Mouse (Mus musculus): ENCODE measurements around the gene Npas3. TPM values are rescaled to one million over a fixed set of nuclear protein-coding genes. Genes with fewer than 3 reads are reported as not detected.

Npas3 gene
- polyA plus RNA-seq (2016; fragmentation: Nextera tagmentation; extraction: Ambion mirVana), result 2.2 and 2.7 TPM in 2 replicates

GRCm38 (mm10) chr12:53248101-53248727 lies at the start of gene Npas3:
TSS of gene Npas3 (plus strand) at chr12:53248677.
- peak; percentile 83 for DNase-seq (ENCODE audit: low spot score)
- peak within 1 kb of the TSS; percentile 87 for H3K27ac ChIP-seq (replicated peaks)
- H3K9me3 ChIP-seq, result no peaks in the 10 kb centered on the region
- H3K36me3 ChIP-seq (replicated peaks), result no peaks in the 10 kb centered on the region
- H3K27me3 ChIP-seq (replicated peaks; ENCODE audit: low read depth, poor library complexity, severe bottlenecking), result peaks cover 84% of the 10 kb centered on the region
- WGBS, result under 1% methylated on average over 59 of the region's 62 CpGs
- H3K4me3 ChIP-seq, result peak within 1 kb of the TSS; percentile 73
- peaks cover 48% of the 10 kb centered on the region for H3K4me1 ChIP-seq

GRCm38 (mm10) chr12:53217141-53217540 lies 31.3 kb upstream of the Npas3 start:
- 91% methylated on average over 15 of the region's 15 CpGs for whole genome bisulfite sequencing
- no peak overlapping the region for H3K27ac ChIP-seq (replicated peaks)

GRCm38 (mm10) chr12:53222742-53223141 lies 25.7 kb upstream of the Npas3 start:
- Histone ChIP-seq H3K27me3 (replicated peaks; ENCODE audit: low read depth, poor library complexity, severe bottlenecking) (no peaks in the 10 kb centered on the region), H3K36me3 (replicated peaks) (no peaks in the 10 kb centered on the region), H3K4me1 (no peaks in the 10 kb centered on the region), H3K27ac (replicated peaks) (no peak overlapping the region), H3K4me3 (no peak overlapping the region), H3K9me3 (no peaks in the 10 kb centered on the region)
- WGBS, result 63% methylated on average over 4 of the region's 4 CpGs
- DNase-seq (ENCODE audit: low spot score), result peak; percentile 27

More at GRCm38 (mm10) chr12:53217141-53217540, 31.3 kb upstream of the Npas3 start:
- Histone ChIP-seq H3K4me1 (no peaks in the 10 kb centered on the region), H3K4me3 (no peak overlapping the region), H3K36me3 (replicated peaks) (no peaks in the 10 kb centered on the region), H3K27me3 (replicated peaks; ENCODE audit: low read depth, poor library complexity, severe bottlenecking) (no peaks in the 10 kb centered on the region), H3K9me3 (no peaks in the 10 kb centered on the region)
- no peak for DNase-seq (ENCODE audit: low spot score)

- Histone ChIP-seq H3K27me3 (replicated peaks; ENCODE audit: low read depth, poor library complexity, severe bottlenecking) (no peaks in the 10 kb centered on the region), H3K27ac (replicated peaks) (no peak overlapping the region), H3K9me3 (no peaks in the 10 kb centered on the region), H3K36me3 (replicated peaks) (no peaks in the 10 kb centered on the region), H3K4me1 (no peaks in the 10 kb centered on the region), H3K4me3 (no peak overlapping the region)
- DNase-seq (ENCODE audit: low spot score), result no peak
- 66% methylated on average over 4 of the region's 4 CpGs for WGBS
These were observed 21.1 kb upstream of the Npas3 start for GRCm38 (mm10) chr12:53227356-53227755.

GRCm38 (mm10) chr12:53229419-53229818 lies 19.1 kb upstream of the Npas3 start:
- H3K36me3 ChIP-seq (replicated peaks), result no peaks in the 10 kb centered on the region
- WGBS, result 80% methylated on average over 2 of the region's 2 CpGs
- H3K4me1 ChIP-seq, result no peaks in the 10 kb centered on the region
- H3K9me3 ChIP-seq, result no peaks in the 10 kb centered on the region
- DNase-seq (ENCODE audit: low spot score), result no peak
- no peak overlapping the region for H3K4me3 ChIP-seq
- H3K27ac ChIP-seq (replicated peaks), result no peak overlapping the region
- H3K27me3 ChIP-seq (replicated peaks; ENCODE audit: low read depth, poor library complexity, severe bottlenecking), result no peaks in the 10 kb centered on the region

- 1% methylated on average over 12 of the region's 12 CpGs for WGBS
- Histone ChIP-seq H3K36me3 (replicated peaks) (no peaks in the 10 kb centered on the region), H3K27me3 (replicated peaks; ENCODE audit: low read depth, poor library complexity, severe bottlenecking) (peaks cover 79% of the 10 kb centered on the region), H3K9me3 (no peaks in the 10 kb centered on the region), H3K4me3 (peak overlapping the region; percentile 73), H3K4me1 (peaks cover 39% of the 10 kb centered on the region), H3K27ac (replicated peaks) (peak overlapping the region; percentile 87)
- no peak for DNase-seq (ENCODE audit: low spot score)
These were observed 2.3 kb upstream of the Npas3 start for GRCm38 (mm10) chr12:53246181-53246580.

- Histone ChIP-seq H3K36me3 (replicated peaks) (no peaks in the 10 kb centered on the region), H3K9me3 (no peaks in the 10 kb centered on the region), H3K27ac (replicated peaks) (peak overlapping the region; percentile 87), H3K4me1 (peaks cover 45% of the 10 kb centered on the region), H3K27me3 (replicated peaks; ENCODE audit: low read depth, poor library complexity, severe bottlenecking) (peaks cover 84% of the 10 kb centered on the region), H3K4me3 (peak overlapping the region; percentile 73)
- under 1% methylated on average over 28 of the region's 28 CpGs for WGBS
- DNase-seq (ENCODE audit: low spot score), result peak; percentile 67
These were observed 1.6 kb upstream of the Npas3 start for GRCm38 (mm10) chr12:53246581-53247490.

GRCm38 (mm10) chr12:53247491-53248035 lies 914 bp upstream of the Npas3 start:
- WGBS, result under 1% methylated on average over 25 of the region's 25 CpGs
- Histone ChIP-seq H3K27me3 (replicated peaks; ENCODE audit: low read depth, poor library complexity, severe bottlenecking) (peaks cover 84% of the 10 kb centered on the region), H3K27ac (replicated peaks) (peak overlapping the region; percentile 87), H3K4me1 (peaks cover 48% of the 10 kb centered on the region), H3K4me3 (peak overlapping the region; percentile 73), H3K9me3 (no peaks in the 10 kb centered on the region), H3K36me3 (replicated peaks) (no peaks in the 10 kb centered on the region)
- no peak for DNase-seq (ENCODE audit: low spot score)

- H3K4me1 ChIP-seq, result peaks cover 48% of the 10 kb centered on the region
- peak overlapping the region; percentile 87 for H3K27ac ChIP-seq (replicated peaks)
- no peaks in the 10 kb centered on the region for H3K9me3 ChIP-seq
- H3K36me3 ChIP-seq (replicated peaks), result no peaks in the 10 kb centered on the region
- WGBS, result under 1% methylated on average over 15 of the region's 15 CpGs
- peaks cover 79% of the 10 kb centered on the region for H3K27me3 ChIP-seq (replicated peaks; ENCODE audit: low read depth, poor library complexity, severe bottlenecking)
- DNase-seq (ENCODE audit: low spot score), result peak; percentile 59
- H3K4me3 ChIP-seq, result peak overlapping the region; percentile 73
These were observed 319 bp downstream of the Npas3 start for GRCm38 (mm10) chr12:53248796-53249195.

- Histone ChIP-seq H3K36me3 (replicated peaks) (no peaks in the 10 kb centered on the region), H3K27ac (replicated peaks) (peak overlapping the region; percentile 98), H3K27me3 (replicated peaks; ENCODE audit: low read depth, poor library complexity, severe bottlenecking) (peaks cover 70% of the 10 kb centered on the region), H3K9me3 (no peaks in the 10 kb centered on the region), H3K4me1 (peaks cover 48% of the 10 kb centered on the region), H3K4me3 (peak overlapping the region; percentile 79)
- peak; percentile 70 for DNase-seq (ENCODE audit: low spot score)
- under 1% methylated on average over 11 of the region's 11 CpGs for WGBS
These were observed 3.3 kb downstream of the Npas3 start for GRCm38 (mm10) chr12:53251701-53252181.

- peaks cover 43% of the 10 kb centered on the region for H3K4me1 ChIP-seq
- peaks cover 66% of the 10 kb centered on the region for H3K27me3 ChIP-seq (replicated peaks; ENCODE audit: low read depth, poor library complexity, severe bottlenecking)
- H3K36me3 ChIP-seq (replicated peaks), result no peaks in the 10 kb centered on the region
- no peaks in the 10 kb centered on the region for H3K9me3 ChIP-seq
- DNase-seq (ENCODE audit: low spot score), result peak; percentile 78
- WGBS, result 2% methylated on average over 21 of the region's 23 CpGs
- H3K27ac ChIP-seq (replicated peaks), result peak overlapping the region; percentile 98
- H3K4me3 ChIP-seq, result peak overlapping the region; percentile 79
These were observed 3.7 kb downstream of the Npas3 start for GRCm38 (mm10) chr12:53252213-53252571.

GRCm38 (mm10) chr12:53252572-53253422 lies 4.3 kb downstream of the Npas3 start:
- Histone ChIP-seq H3K27ac (replicated peaks) (peak overlapping the region; percentile 98), H3K4me3 (peak overlapping the region; percentile 79), H3K4me1 (peaks cover 37% of the 10 kb centered on the region), H3K36me3 (replicated peaks) (no peaks in the 10 kb centered on the region), H3K9me3 (no peaks in the 10 kb centered on the region), H3K27me3 (replicated peaks; ENCODE audit: low read depth, poor library complexity, severe bottlenecking) (peaks cover 60% of the 10 kb centered on the region)
- peak; percentile 68 for DNase-seq (ENCODE audit: low spot score)
- WGBS, result under 1% methylated on average over 115 of the region's 115 CpGs

Data from embryonic facial prominence, embryonic 10.5 days (tissue).